Mouse (Mus musculus) heart, postnatal 0 days (tissue): Measurements from ENCODE around the gene Tob1.

ENCODE experiments used
- CTCF ChIP-seq: IDR thresholded peaks from 2 replicates; pipeline ENCODE4 v1.5.1; 2016; ENCODE audit warnings: antibody characterized with exemption, control low read depth, low read depth
- EP300 ChIP-seq: IDR thresholded peaks from 2 replicates; pipeline ENCODE4 v1.6.1; 2016; ENCODE audit warnings: antibody characterized with exemption, low read depth

DNA sequence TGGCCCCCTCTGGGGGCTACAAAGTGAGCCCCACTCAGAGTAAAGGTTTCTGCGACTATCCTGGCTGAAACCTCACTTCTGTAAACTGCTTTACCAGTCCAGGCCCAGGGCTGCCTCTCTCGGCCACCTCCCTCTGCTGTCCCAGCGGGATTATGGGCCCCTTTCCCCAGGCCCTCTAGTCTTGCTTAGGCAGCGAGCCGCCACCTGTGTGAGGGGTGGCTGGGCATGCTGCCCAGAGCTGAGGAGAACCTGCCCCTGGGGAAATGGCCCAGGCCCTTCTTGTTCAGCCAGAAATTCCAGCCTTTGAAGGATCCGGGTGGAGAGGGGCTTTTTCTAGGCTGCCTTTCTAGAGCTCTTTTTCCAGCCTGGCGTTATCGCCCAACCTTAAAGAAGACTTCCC lies 35.6 kb upstream of the Tob1 start:
- TF ChIP-seq CTCF (no peak), EP300 (no peak)
